Mouse (Mus musculus) cerebellum, adult 2 months (tissue): ENCODE data around the gene Olfr221.

ENCODE experiments used
- CTCF ChIP-seq: fragments of 200-500 bp; IDR thresholded peaks from 2 replicates; pipeline ENCODE4 v1.5.1; 2011; ENCODE audit warnings: low read depth, mild to moderate bottlenecking, control low read depth, low read length, moderate library complexity, borderline replicate concordance; ENCODE audit not compliant: insufficient read depth
- POLR2A ChIP-seq: fragments of 200-500 bp; IDR thresholded peaks from 2 replicates; pipeline ENCODE4 v1.6.1; 2011; ENCODE audit warnings: low read length, control low read depth, borderline replicate concordance; ENCODE audit not compliant: insufficient read depth

- TF ChIP-seq CTCF = no peak
- no peak for TF ChIP-seq POLR2A
Observed at GRCm38 (mm10) chr14:52083083-52083482, 40.8 kb upstream of the Olfr221 start.
